Mouse (Mus musculus) embryonic fibroblast, embryonic 13.5 days (primary cell): Measurements from ENCODE around the gene Klhdc10.

Experiments used
- CTCF ChIP-seq: IDR thresholded peaks from 2 replicates; pipeline ENCODE4 v1.5.1; 2011; ENCODE audit warnings: mild to moderate bottlenecking, control low read depth, low read length, moderate library complexity, borderline replicate concordance; ENCODE audit not compliant: insufficient read depth
- POLR2A ChIP-seq: IDR thresholded peaks from 2 replicates; pipeline ENCODE4 v1.6.1; 2011; ENCODE audit warnings: low read depth, mild to moderate bottlenecking, control low read depth, low read length, moderate library complexity

DNA sequence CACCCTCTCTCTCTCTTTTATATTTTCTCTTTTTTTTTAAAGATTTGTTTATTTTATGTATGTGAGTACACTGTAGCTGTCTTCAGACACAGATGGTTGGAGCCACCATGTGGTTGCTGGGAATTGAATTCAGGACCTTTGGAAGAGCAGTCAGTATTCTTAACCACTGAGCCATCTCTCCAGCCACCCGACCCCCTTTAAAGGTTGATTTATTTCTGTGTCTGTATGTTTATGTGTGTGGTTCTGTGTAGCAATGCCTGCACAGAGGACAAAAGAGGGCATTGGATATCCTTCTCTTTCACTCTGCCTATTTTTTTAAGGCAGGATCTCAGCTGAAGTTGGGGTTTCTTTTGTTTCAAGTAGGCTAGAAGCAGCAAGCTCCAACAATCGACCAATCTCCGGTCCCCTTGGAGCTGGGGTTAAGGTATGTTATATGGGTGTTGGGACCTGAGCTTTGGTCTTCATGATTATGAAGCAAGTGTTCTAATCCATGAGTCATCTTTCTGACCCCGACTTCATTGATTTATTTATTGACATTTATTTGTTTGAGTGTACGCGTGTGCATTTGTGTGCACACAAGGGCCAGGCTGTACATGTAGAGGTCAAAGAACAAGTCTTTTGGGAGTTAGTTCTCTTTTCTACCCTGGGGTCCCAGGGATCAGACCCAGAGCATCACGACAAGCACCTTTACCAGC lies 7.9 kb downstream of the Klhdc10 start:
- TF ChIP-seq CTCF (no peak), POLR2A (no peak)
